Mouse (Mus musculus): Measurements from ENCODE around the gene Gm45261. TPM values are rescaled to one million over a fixed set of nuclear protein-coding genes. Genes with fewer than 3 reads are reported as not detected.

Gm45261 gene
- polyA plus RNA-seq, 1 experiment = not detected

- no peak for DNase-seq
- no peaks in the 10 kb centered on the region for H3K4me1 ChIP-seq (ENCODE audit: control insufficient read depth, insufficient read depth, low read length)
- 100% methylated on average over 1 of the region's 1 CpGs for WGBS
- TF ChIP-seq CTCF (IDR thresholded peaks at IDR 0.05; ENCODE audit: borderline replicate concordance, insufficient read depth, low read depth, low read length) (no peak), POLR2A (IDR thresholded peaks at IDR 0.05; ENCODE audit: borderline replicate concordance, insufficient read depth, low read length) (no peak)
- no peak overlapping the region for H3K4me3 ChIP-seq (replicated peaks; ENCODE audit: insufficient read depth, low read depth, low read length)
- H3K27me3 ChIP-seq (ENCODE audit: control insufficient read depth, insufficient read depth, low read length) = no peaks in the 10 kb centered on the region
- no peak overlapping the region for H3K27ac ChIP-seq (ENCODE audit: insufficient read depth, low read length)
Observed at GRCm38 (mm10) chr1:80472395-80472794, 11.1 kb upstream of the Gm45261 start.

- Histone ChIP-seq H3K4me3 (replicated peaks; ENCODE audit: insufficient read depth, low read depth, low read length) (no peak overlapping the region), H3K4me1 (ENCODE audit: control insufficient read depth, insufficient read depth, low read length) (no peaks in the 10 kb centered on the region), H3K27ac (ENCODE audit: insufficient read depth, low read length) (no peak overlapping the region), H3K27me3 (ENCODE audit: control insufficient read depth, insufficient read depth, low read length) (no peaks in the 10 kb centered on the region)
- no peak for DNase-seq
- no peak for TF ChIP-seq POLR2A (IDR thresholded peaks at IDR 0.05; ENCODE audit: borderline replicate concordance, insufficient read depth, low read length)
- no peak for TF ChIP-seq CTCF (IDR thresholded peaks at IDR 0.05; ENCODE audit: borderline replicate concordance, insufficient read depth, low read depth, low read length)
- WGBS = 95% methylated on average over 1 of the region's 1 CpGs
Observed at GRCm38 (mm10) chr1:80459923-80460322, 1.3 kb downstream of the Gm45261 start.

GRCm38 (mm10) chr1:80459477-80459876, 1.8 kb downstream of the Gm45261 start:
- TF ChIP-seq CTCF (IDR thresholded peaks at IDR 0.05; ENCODE audit: borderline replicate concordance, insufficient read depth, low read depth, low read length) = no peak
- TF ChIP-seq POLR2A (IDR thresholded peaks at IDR 0.05; ENCODE audit: borderline replicate concordance, insufficient read depth, low read length) = no peak
- H3K4me3 ChIP-seq (replicated peaks; ENCODE audit: insufficient read depth, low read depth, low read length) = no peak overlapping the region
- no peak for DNase-seq
- no peak overlapping the region for H3K27ac ChIP-seq (ENCODE audit: insufficient read depth, low read length)
- H3K4me1 ChIP-seq (ENCODE audit: control insufficient read depth, insufficient read depth, low read length) = no peaks in the 10 kb centered on the region
- H3K27me3 ChIP-seq (ENCODE audit: control insufficient read depth, insufficient read depth, low read length) = no peaks in the 10 kb centered on the region

- H3K27me3 ChIP-seq (ENCODE audit: control insufficient read depth, insufficient read depth, low read length) = no peaks in the 10 kb centered on the region
- TF ChIP-seq POLR2A (IDR thresholded peaks at IDR 0.05; ENCODE audit: borderline replicate concordance, insufficient read depth, low read length) (no peak), CTCF (IDR thresholded peaks at IDR 0.05; ENCODE audit: borderline replicate concordance, insufficient read depth, low read depth, low read length) (no peak)
- WGBS = 83% methylated on average over 2 of the region's 2 CpGs
Observed at GRCm38 (mm10) chr1:80453971-80454370, 7.3 kb downstream of the Gm45261 start.

GRCm38 (mm10) chr1:80451914-80452549, 9.2 kb downstream of the Gm45261 start:
- DNase-seq = no peak
- Histone ChIP-seq H3K4me1 (ENCODE audit: control insufficient read depth, insufficient read depth, low read length) (no peaks in the 10 kb centered on the region), H3K27me3 (ENCODE audit: control insufficient read depth, insufficient read depth, low read length) (no peaks in the 10 kb centered on the region), H3K4me3 (replicated peaks; ENCODE audit: insufficient read depth, low read depth, low read length) (no peak overlapping the region), H3K27ac (ENCODE audit: insufficient read depth, low read length) (no peak overlapping the region)
- 93% methylated on average over 1 of the region's 1 CpGs for WGBS
- no peak for TF ChIP-seq CTCF (IDR thresholded peaks at IDR 0.05; ENCODE audit: borderline replicate concordance, insufficient read depth, low read depth, low read length)
- TF ChIP-seq POLR2A (IDR thresholded peaks at IDR 0.05; ENCODE audit: borderline replicate concordance, insufficient read depth, low read length) = no peak

More at GRCm38 (mm10) chr1:80453971-80454370, 7.3 kb downstream of the Gm45261 start:
- no peak for DNase-seq
- Histone ChIP-seq H3K4me3 (replicated peaks; ENCODE audit: insufficient read depth, low read depth, low read length) (no peak overlapping the region), H3K4me1 (ENCODE audit: control insufficient read depth, insufficient read depth, low read length) (no peaks in the 10 kb centered on the region), H3K27ac (ENCODE audit: insufficient read depth, low read length) (no peak overlapping the region)

GRCm38 (mm10) chr1:80447554-80447953, 13.7 kb downstream of the Gm45261 start:
- no peak overlapping the region for H3K4me3 ChIP-seq (replicated peaks; ENCODE audit: insufficient read depth, low read depth, low read length)

GRCm38 (mm10) chr1:80440911-80441310, 20.3 kb downstream of the Gm45261 start:
- Histone ChIP-seq H3K27me3 (ENCODE audit: control insufficient read depth, insufficient read depth, low read length) (no peaks in the 10 kb centered on the region), H3K27ac (ENCODE audit: insufficient read depth, low read length) (no peak overlapping the region), H3K4me3 (replicated peaks; ENCODE audit: insufficient read depth, low read depth, low read length) (no peak overlapping the region), H3K4me1 (ENCODE audit: control insufficient read depth, insufficient read depth, low read length) (no peaks in the 10 kb centered on the region)
- no peak for TF ChIP-seq CTCF (IDR thresholded peaks at IDR 0.05; ENCODE audit: borderline replicate concordance, insufficient read depth, low read depth, low read length)
- no peak for TF ChIP-seq POLR2A (IDR thresholded peaks at IDR 0.05; ENCODE audit: borderline replicate concordance, insufficient read depth, low read length)
- DNase-seq = no peak
- 74% methylated on average over 2 of the region's 2 CpGs for whole genome bisulfite sequencing

More at GRCm38 (mm10) chr1:80447554-80447953, 13.7 kb downstream of the Gm45261 start:
- no peak for DNase-seq
- Histone ChIP-seq H3K4me1 (ENCODE audit: control insufficient read depth, insufficient read depth, low read length) (no peaks in the 10 kb centered on the region), H3K27ac (ENCODE audit: insufficient read depth, low read length) (no peak overlapping the region), H3K27me3 (ENCODE audit: control insufficient read depth, insufficient read depth, low read length) (no peaks in the 10 kb centered on the region)
- TF ChIP-seq POLR2A (IDR thresholded peaks at IDR 0.05; ENCODE audit: borderline replicate concordance, insufficient read depth, low read length) (no peak), CTCF (IDR thresholded peaks at IDR 0.05; ENCODE audit: borderline replicate concordance, insufficient read depth, low read depth, low read length) (no peak)
- WGBS = 57% methylated on average over 1 of the region's 1 CpGs

GRCm38 (mm10) chr1:80438506-80438905, 22.7 kb downstream of the Gm45261 start:
- Histone ChIP-seq H3K4me3 (replicated peaks; ENCODE audit: insufficient read depth, low read depth, low read length) (no peak overlapping the region), H3K4me1 (ENCODE audit: control insufficient read depth, insufficient read depth, low read length) (no peaks in the 10 kb centered on the region), H3K27me3 (ENCODE audit: control insufficient read depth, insufficient read depth, low read length) (no peaks in the 10 kb centered on the region), H3K27ac (ENCODE audit: insufficient read depth, low read length) (no peak overlapping the region)
- 63% methylated on average over 2 of the region's 2 CpGs for WGBS
- TF ChIP-seq POLR2A (IDR thresholded peaks at IDR 0.05; ENCODE audit: borderline replicate concordance, insufficient read depth, low read length) (no peak), CTCF (IDR thresholded peaks at IDR 0.05; ENCODE audit: borderline replicate concordance, insufficient read depth, low read depth, low read length) (no peak)
- DNase-seq = no peak
